Mouse (Mus musculus) right cerebral cortex, postnatal 4 days (tissue): Measurements from ENCODE around the gene Lag3.
"Not testable (repeated sequence)": the region's sequence is repeated elsewhere in the genome, so short reads cannot be mapped to it uniquely, and the experiment has no call there.

Experiments used
- DNase-seq: peaks from one replicate; pipeline ENCODE4 v3.0.0-alpha.2; 2022

The Lag3 gene

DNA sequence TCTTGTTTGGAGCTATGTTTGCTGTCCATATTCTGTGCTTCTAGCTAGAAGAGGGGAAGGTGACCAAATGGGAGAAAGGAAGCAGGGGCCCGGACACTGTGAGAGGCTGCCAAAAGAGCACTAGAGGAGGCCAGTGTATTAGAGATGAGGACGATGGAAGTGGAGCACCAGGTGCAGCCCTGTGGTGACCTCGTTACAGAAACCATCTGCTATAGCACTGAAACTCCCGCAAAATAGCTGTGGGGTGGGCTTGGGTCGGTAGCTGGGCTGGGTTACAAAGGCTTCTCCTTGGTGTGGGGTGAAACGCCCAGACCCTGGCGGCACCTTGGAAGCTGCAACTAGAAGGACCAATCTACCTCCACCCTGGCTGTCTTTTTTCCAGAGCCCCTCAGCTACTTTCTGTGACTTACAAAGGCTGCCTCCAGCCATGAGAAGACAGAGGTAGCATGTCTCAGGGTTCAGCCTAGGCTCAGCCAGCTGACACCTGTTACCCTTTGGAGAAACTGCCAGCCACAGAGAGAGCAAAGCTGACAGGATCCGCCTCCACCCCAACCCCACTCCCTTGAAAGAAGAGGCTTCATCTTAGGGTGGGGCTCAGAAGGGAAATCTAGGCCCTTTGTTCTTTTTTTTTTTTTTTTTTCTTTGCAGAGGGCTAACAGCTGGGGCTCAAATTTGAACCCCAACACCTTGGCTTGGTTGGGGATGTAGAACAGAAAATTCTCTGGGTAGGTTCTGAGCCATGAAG lies 11.3 kb downstream of the Lag3 start:
- no peak for DNase-seq

DNA sequence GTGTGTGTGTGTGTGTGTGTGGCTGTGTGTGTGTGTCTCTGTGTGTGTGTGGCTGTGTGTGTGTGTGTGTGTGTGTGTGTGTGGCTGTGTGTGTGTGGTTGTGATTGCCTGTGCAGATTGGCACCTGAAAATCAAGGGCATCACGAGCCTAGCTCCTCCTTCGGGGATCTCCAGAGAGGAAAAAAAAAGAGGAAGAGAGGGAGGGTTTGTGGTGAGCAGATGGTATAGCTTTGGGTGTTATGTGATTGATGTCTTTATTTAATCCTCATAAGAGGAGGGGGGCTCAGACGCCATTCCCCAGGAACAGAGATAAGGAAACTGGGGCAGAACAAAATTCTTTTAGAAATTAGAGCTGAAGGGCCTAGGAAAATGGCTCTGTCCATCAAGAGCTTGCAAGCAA lies 13.1 kb downstream of the Lag3 start:
- no peak for DNase-seq

DNA sequence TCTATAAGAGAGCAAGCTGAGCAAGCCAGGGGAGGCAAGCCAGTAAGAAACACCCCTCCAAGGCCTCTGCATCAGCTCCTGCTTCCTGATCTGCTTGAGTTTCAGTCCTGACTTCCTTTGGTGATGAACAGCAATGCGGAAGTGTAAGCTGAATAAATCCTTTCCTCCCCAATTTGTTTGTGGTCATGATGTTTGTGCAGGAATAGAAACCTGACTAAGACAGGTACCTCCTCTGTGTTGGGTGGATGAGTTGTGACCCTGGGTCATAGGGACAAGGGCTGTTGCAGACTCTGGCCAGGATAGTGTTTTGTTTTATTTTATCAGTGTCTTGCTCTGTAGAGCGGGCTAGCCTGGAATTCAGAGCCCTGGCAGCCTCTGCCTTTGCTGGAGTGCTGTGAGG lies 17.4 kb downstream of the Lag3 start:
- DNase-seq: not testable (repeated sequence)

DNA sequence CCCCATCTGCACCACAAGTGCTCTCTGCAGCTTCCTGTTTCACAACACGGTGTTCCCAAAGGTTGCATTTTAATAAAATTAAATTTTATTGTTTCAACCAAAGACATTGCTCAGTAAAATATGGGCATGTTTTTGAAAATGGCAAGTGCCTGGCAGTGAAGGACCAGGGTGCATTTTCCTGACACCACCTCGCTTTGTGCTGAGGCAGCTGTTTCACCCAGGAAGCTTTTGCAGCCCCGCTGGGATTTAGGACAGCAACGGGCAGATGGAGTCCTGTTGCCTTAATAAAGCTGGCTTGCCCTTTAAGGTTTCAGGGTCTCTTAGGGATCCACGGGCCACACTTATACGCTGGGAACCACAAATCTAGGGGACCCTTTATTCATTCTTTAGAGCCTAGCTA lies 20.5 kb downstream of the Lag3 start:
- no peak for DNase-seq

DNA sequence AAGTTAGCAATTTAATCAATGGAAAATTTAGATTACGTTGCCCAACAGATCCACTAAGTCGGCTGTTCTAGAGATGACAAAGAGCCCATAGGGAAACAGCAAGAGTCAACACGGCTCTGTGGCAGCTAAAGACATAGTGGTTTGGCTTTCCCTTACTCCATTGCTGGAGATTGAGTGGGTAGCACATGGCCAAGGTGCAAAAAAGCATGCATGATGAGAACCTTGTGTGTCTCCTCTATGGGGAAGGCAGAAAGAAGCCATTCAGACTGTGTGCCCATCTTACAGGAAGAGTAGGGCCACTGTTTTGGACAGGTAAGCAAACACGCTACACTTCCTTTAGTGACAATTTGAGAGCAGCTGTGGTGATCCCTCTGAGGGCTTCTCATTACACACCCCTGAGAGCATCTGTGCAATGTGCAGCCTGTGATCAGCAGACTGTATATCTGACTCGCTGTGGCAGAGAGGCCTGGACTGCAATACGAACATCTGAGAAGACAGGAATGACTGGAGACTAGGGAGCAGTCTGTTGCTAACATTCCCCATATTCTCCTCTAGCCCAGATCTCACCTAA lies 22.9 kb downstream of the Lag3 start:
- no peak for DNase-seq

DNA sequence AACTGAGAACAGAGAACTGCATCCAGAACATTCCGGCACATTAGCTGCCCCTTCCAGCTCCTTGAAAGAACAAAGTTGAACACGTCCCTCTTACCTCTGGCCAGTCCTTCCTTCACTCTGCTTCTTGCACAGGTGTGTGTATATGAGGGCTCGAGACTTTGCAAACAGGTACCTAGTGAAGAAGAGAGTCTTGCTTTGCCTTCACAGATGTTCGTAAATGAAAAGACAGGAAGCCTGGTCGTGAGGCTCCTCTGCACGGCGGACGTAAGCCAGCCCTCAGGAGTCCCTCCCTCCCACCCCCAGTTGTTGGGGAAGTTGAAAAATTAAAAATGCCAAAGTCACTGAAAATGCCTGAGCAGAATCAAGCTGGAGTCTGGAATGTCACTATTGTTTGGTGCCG lies 23.5 kb downstream of the Lag3 start, which contains the start of gene Cd4:
Cd4 (minus strand) TSS at position 236 of the 400 bp plus-strand sequence.
- no peak for DNase-seq

DNA sequence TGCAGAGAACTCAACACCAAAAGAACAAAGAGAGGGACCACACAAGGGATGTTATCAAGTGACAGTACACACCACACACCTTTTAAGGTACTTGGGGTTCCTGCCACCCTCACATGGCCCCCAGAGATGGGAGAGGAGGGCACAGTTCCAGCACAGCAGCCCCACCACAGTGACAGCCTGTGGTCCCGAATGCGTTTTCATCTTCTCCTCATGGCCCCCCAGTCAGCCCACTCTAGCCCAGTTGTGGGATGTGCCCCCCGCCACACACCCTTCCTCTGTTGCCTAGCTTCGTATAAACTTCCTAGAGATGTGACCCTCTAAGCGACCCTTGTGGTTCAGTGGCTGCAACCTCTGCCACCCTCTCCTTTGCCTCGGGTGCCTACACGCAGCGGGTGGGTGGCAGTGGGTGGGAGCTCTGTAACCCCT lies 25.5 kb downstream of the Lag3 start:
- no peak for DNase-seq

DNA sequence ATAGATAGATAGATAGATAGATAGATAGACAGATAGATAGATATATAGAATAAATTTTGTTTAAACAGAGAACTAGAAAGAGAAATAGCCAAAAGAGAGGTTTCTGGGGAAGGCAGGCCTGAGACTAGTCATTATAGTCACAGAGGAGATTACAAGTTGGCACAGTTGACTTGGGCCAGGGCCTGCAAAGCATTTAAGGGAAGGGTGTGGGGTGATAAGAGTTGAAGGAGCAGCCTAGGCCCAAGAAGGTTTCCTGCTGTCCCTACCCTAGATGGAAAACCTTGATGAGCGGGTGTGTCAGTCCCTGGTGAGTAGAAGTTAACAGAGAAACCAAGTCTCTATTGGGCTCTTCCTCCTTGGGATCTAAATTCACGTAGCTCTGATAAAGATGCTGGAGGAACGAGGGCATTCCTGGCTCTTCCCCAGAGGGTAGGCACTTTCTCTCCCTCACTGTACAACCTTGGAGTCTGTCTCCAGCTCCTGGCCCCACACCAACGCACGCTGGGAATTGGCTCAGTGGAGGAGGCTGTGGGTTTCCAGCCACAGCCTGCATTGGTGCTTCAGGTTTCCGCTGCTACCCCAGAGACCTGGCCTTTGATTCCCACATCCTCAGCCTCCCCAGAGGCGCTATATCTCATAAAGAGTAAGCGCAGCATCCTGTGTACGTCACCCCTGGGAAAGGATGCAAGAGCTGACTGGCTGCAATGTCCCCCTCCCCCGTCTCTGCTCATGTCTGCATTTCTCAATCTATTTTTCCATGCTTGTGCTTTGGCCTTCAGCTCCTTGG lies 26.6 kb downstream of the Lag3 start:
- DNase-seq: no peak

DNA sequence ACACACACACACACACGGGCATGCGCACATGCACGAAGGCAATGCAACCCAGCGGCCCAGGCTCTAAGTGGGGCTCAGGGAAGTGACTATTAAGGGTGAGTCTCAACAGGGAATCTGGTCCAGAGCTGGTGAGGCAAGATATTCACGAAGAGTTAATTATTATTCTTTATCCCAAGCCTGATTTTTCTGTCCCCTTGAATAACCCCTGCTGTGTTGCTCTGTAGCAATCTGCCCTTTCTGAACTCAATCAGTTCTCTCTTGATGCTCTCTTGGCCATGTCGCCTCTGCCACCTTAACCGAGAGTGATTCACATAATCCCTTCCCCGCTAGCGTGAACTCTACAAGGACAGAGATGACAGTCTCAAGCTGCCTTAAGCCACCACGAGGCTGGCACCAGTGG lies 28.2 kb downstream of the Lag3 start:
- DNase-seq: no peak

DNA sequence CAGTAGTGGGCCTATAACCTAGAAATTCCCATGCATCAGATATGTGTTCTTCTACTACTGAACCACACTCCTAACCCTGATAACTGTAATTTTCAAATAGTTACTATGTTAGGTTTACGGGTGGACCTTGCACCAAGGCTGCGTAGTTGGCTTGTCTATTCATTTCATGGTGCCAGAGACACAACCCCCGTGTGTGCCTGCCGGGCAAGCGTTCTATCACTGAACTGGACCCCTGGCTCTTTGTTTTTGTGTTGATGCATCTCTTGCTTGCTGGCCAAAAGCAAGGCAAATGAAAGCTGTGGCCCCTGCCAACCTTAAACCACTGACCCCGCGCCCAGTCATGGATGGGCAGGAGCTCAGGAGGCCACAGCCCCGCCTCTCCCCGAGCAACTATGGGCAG lies 29.7 kb downstream of the Lag3 start:
- DNase-seq: no peak

DNA sequence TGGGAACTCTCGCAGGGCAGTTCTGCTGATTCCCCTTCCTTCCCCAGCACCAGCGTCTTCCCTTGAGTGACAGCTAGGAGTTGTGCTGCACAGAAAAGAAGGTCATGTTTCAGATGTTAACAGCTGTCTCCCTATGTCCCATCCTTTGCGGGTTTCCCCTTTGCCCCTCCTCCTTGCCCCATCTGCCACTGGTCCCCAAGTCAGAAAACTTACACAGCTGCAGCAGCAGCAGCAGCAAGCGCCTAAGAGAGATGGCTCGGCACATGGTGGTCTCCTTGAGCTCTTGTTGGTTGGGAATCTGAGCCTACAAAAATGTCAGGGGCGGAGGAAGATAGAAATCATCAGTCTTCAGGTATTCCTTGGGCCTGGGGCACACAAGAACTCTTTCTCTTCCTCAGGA lies 32.1 kb downstream of the Lag3 start:
- no peak for DNase-seq

DNA sequence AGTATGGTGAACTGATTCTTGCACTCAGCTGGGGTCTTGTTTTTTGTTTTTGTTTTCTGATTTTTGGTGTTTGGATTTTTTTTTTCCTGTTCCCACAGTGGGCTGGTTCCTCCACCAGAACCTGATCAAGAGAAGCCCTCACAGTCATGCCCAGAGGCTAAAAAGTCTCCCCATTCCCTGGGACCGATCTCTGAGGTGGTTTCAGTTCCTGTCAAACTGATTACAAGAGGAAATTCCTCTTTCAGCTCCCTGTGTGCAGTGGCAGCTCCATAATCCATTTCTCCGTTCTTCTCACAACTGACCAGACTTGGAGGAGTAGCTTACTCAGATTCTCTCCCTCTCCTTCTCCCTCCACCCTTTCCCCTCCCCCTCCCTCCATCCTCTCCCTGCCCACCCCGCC lies 37.2 kb downstream of the Lag3 start:
- DNase-seq: no peak

DNA sequence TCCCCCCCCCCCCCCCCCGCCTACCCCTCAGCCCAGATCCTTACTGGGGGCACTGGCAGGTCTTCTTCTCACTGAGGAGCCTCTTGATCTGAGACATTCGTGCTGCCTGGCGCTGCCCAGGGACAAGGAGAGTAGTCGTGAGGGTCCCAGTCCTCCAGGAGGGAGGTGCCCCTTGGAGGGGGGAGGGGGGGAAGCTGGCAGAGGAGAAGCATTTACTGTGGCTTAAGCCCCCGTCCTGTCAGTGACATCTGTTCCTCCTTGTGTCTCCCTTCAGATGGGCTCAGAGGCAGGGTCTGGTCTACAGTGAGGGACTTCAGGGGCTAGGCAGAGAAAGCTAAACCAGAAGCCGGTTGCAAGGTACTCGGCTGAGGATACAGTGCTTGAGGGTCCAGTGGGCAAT lies 44.9 kb downstream of the Lag3 start:
- no peak for DNase-seq

DNA sequence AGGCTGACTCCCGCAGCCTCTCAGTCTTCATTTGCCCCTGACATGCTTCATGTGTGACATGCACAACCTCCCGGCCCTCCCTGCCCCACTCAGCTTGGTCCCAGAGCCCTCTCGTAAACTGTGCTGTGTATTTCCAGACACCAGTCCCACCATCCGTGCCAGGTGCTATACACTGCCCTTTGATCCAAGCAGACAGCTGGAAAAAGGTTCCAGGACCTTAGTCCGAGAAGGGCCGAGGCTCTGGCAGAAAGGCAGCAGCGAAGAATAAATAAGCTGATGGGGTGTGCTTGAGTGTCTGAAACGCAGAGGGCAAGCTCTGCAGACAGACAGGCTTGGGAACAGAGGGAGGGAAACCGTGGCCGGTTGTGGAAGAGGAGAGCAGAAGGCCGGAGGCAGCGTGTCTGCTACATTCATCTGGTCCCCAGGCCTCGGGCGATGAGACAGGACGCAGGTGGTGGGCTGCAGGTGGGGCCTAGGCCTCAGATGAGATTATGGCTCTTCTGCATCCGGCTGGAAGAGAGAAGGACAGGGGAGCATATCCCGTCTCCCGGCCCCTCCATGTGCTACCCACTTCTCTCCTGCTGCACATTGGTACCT lies 45.6 kb downstream of the Lag3 start:
- no peak for DNase-seq

DNA sequence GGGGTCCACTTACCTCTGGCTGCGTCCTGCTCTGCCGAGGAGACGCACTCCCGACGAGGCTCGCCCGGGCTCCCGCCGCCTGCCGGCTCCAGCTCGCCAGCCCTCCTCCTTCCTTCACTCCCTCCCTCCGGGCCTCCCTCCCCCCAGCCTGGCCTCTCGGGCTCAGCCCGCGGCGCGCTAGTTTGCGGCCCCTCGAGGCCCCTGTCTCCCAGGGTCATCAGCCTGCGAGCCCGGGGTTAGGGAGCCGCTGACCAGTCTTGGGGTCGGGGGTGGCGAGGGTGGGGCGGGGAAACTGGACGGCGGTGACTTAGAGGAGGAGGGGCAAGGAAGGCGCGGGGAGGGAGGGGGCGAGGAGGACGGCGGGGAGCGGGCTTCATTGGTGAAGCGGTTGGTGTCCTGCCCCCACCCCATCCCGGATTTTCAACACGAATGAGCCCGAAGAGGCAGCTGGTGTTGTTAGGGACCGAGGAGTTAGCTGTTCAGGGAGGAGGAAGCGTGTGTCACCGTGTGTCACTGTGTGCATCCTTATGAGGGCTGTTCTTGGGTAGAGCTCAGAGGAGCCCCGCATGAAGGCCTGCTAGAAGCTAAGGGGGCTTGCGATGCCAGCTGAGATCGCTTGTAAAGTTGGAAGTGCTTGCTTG lies 47.7 kb downstream of the Lag3 start, which contains the start of gene Gpr162:
Gpr162 (minus strand) TSS at position 326 of the 641 bp plus-strand sequence.
- peak; percentile 78 for DNase-seq

DNA sequence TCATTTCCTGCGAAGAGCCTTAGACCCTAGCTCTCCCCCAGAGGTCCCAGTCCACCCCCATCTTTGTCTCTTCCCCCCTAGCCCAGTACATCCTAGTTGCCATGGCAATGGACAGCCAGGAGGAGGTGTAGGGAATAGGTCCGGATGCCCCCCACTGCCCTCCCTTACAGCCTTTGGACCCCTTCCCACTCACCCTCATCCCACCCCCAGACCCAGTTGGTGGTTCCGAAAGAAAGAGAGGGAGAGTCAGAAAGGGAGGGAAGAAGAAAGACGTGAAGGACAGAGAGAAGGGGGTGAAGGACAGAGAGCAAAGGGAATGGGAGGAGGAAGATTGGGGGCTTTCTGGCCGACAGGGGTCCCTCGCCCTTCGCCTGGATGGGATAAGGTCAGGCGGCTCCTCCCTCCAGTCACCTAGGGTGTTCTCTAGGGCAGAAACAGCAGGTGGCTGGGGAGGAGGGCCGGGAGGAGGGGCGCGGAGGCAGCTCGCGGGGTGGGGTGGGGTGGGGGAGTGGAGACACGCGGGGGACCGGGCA lies 48.3 kb downstream of the Lag3 start:
- peak; percentile 29 for DNase-seq

DNA sequence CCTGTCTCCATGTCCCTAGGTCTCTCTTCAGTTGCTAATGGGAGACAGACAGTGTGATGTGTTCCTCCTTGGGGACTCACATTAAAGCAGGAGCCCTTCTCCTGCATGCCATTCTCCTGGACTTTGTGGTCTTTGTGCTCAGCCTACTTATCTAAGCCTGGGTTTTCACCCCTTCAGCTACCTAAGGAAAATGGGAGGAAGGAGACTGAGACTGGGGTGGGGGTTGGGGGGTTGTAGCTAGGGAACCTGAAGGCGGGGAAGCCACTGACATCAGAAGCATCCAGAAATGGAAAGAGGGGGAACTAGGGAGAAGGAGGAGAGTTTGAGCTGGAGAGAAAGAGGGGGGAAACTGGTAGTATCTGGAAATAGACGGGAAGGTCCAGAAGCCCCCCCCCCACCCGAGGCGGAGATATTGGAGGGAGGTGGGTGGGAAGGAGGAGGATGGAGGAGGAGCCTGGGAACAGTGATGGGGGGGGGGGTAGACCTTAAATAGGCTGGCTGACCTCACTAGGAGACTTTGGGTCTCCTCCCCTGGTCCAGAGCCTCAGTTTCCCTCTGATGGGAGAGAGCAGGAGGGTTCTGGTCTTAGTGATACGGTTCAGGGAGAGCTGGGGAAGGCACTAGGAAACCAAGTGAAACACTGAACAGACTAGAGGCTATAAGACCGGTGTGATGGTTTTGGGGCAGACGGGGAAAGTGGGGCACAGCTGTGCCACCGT lies 48.9 kb downstream of the Lag3 start:
- DNase-seq: peak; percentile 33

DNA sequence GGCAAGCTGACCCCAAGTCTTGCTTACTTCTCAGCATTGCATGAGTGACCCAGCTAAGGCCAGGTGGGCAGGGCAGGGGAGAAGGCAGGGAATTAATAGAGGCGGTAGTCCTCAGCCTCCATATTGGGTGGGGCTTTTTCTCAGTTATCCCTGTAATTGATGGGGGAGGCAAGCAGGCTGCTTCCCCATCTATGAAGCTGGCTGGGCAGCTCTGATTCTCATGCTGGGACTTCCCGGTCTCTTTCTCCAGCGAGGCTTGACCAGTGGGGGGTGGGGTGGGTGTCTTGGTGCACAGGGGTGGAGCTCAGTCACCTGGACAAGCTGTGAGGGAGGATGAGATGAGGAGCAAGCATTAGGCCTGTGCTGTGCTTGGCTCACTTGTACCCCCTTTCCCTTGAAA lies 49.7 kb downstream of the Lag3 start:
- no peak for DNase-seq

DNA sequence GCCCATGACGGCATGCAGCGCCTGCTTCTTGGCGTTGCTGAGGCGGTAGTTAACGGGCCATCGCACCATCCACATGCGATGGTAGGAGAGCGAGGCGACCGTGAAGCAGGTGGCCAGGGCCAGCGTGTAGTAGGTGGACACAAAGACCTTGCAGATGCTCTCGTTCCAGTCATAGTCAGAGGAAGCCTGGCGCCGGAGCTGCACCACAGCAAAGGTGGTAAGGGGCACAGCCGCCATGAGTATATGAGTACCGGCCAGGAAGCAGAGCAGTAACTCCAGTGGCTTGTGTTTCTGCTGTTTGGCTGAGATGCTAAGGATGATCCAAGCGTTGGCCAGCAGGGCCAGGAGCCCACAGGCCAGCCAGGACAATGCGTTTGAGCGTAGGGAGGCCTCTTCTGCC lies 50.2 kb downstream of the Lag3 start:
- no peak for DNase-seq

DNA sequence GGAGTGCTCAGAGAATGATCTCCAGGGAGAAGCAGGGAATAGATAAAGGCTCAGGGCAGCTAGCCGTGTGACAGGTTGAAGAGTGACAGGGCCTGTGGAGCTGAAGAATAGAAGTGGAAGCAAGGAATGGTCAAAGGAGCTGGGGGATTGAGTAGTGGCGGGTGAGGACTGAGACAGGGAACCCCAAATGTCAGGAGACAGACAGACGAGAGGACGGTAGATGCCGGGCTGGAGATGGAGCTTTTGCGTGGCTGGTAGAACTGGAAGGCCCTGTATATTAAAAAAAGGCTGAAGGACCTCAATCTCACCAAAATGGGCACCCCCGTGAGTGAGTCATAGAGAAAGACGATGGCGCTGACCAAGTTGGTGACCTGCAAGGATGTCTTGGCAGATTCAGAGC lies 51.0 kb downstream of the Lag3 start:
- no peak for DNase-seq

DNA sequence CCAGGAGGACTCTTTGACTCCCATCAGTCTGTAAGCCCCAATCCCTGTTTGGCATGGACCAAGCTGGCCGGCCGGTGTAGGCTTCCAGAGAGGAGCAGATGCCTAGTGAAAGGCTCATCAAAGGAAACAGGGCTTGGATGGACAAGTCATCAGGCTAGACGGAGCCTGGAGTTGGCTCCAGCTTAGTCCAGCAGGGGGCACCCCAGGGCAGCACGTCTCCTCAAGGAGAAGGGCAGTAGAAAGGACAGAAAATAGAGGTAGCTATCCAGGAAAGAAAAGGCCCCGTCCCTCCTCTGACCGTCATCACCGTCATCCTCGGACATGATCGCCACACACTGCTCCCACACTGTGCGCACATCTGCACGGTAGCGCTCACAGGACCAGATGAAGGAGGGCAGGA lies 51.8 kb downstream of the Lag3 start:
- peak; percentile 94 for DNase-seq
